Mouse (Mus musculus): ENCODE results near the gene Tecr. TPM values are rescaled to one million over a fixed set of nuclear protein-coding genes. Genes with fewer than 3 reads are reported as not detected.

Gene Tecr
- polyA plus RNA-seq, 1 experiment: 406 TPM

DNA sequence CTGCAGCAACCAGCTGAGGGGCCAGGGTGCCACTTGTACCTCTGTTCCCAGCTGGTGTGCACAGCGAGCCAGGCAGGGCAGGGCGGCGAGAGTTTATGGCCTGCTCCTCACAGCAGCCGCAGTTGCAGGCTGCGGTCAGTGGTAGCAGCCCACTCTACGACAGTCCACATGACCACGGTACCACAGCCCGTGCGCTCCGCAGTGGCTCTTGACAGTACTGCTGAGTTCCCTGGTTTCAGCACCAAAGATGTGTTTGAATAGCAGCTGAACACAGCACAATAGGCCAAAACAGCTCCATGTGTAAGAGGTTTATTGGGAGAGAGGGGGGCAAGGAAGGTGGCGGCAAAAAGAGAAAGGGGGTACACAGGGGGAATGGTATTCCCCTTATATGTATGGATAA, 39.7 kb upstream of the Tecr start:
- H3K4me3 ChIP-seq (replicated peaks): peak overlapping the region; percentile 16
- H3K9me3 ChIP-seq: peaks cover 19% of the 10 kb centered on the region
- H3K36me3 ChIP-seq (replicated peaks; ENCODE audit: low read length): no peaks in the 10 kb centered on the region
- H3K27me3 ChIP-seq (replicated peaks): peaks cover 18% of the 10 kb centered on the region
- peaks cover 28% of the 10 kb centered on the region for H3K4me1 ChIP-seq
- TF ChIP-seq GATA1 (IDR thresholded peaks at IDR 0.05; ENCODE audit: borderline replicate concordance, low read length) (no peak), FLI1 (IDR thresholded peaks at IDR 0.05; ENCODE audit: low read length) (no peak)

DNA sequence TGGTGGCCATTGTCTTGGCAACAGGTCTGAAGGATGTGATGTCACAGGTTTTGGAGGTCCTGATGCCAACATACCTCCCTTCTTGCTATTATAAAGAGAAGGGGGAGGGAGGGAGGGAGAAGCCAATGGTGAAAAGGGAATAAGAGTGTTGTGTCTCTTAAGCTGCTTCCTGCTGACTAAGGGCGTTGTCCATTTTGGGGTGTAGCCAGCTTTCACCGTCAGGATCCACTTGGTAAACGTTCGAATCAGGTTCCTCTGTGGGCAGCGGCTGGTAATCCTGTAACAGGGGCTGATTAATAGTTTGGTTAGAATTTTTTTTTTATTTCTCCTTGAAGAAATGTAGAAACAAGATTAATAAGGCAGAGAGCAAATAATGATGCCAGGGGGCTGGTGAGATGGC, 31.9 kb upstream of the Tecr start:
- peaks cover 5% of the 10 kb centered on the region; the same call in 1 of the 2 replicates for H3K4me1 ChIP-seq
- TF ChIP-seq FLI1 (IDR thresholded peaks at IDR 0.05; ENCODE audit: low read length) (no peak), GATA1 (IDR thresholded peaks at IDR 0.05; ENCODE audit: borderline replicate concordance, low read length) (no peak)
- no peak overlapping the region for H3K4me3 ChIP-seq (replicated peaks)
- peaks cover 20% of the 10 kb centered on the region for H3K27me3 ChIP-seq (replicated peaks)
- H3K9me3 ChIP-seq: peaks cover 8% of the 10 kb centered on the region
- H3K36me3 ChIP-seq (replicated peaks; ENCODE audit: low read length): no peaks in the 10 kb centered on the region

DNA sequence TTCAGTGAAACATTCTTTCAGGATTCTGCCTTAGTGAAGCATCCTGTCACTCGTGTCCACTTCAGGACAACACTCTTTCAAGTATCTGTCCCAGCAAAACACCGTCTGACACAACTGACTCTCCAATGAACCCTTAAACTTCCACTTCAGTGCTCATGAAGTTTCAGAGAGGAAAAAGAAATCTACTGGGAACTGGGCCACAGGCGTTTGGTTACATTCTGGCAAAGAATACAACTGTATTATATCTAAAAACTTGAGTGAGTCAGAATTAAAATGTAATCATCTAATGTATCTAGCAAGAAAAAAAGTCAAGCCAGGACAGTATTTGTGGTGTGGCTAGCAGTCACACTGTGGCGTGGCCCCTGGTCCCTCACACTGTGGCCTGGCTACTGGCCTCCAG, 31.1 kb upstream of the Tecr start:
- no peak for TF ChIP-seq FLI1 (IDR thresholded peaks at IDR 0.05; ENCODE audit: low read length)
- no peak for TF ChIP-seq GATA1 (IDR thresholded peaks at IDR 0.05; ENCODE audit: borderline replicate concordance, low read length)
- Histone ChIP-seq H3K36me3 (replicated peaks; ENCODE audit: low read length) (no peaks in the 10 kb centered on the region), H3K9me3 (peaks cover 8% of the 10 kb centered on the region), H3K4me1 (peaks cover 5% of the 10 kb centered on the region; the same call in 1 of the 2 replicates), H3K4me3 (replicated peaks) (no peak overlapping the region), H3K27me3 (replicated peaks) (peaks cover 20% of the 10 kb centered on the region)

DNA sequence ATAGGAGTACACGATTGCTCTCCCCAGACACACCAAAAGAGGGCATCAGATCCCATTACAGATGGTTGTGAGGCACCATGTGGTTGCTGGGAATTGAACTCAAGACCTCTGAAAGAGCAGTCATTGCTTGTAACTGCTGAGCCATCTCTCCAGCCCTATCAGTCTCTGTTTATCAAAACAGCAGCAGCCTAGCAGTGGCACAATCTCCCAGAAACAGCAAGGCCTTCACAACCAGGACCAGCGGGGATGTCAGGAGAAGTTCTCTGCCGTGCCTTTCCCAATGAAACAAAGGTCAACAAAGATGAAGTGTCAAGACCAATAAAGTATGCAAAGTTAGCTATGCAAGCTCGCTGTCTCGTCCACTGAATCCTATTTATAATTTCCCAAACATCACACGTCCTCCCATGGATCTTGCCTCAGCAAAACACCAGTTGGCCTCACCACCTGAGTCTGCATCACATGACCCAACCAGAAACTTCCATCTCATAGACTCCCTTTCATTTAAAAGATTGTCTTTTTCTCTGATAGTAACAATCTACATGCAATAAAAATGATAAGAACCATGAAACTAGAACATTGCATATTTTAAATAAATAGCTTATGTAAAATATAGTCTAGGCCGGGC, 24.4 kb upstream of the Tecr start:
- Histone ChIP-seq H3K4me3 (replicated peaks) (no peak overlapping the region), H3K4me1 (no peaks in the 10 kb centered on the region), H3K9me3 (peaks cover 8% of the 10 kb centered on the region), H3K36me3 (replicated peaks; ENCODE audit: low read length) (no peaks in the 10 kb centered on the region), H3K27me3 (replicated peaks) (peaks cover 8% of the 10 kb centered on the region)
- TF ChIP-seq FLI1 (IDR thresholded peaks at IDR 0.05; ENCODE audit: low read length) (no peak), GATA1 (IDR thresholded peaks at IDR 0.05; ENCODE audit: borderline replicate concordance, low read length) (no peak)

DNA sequence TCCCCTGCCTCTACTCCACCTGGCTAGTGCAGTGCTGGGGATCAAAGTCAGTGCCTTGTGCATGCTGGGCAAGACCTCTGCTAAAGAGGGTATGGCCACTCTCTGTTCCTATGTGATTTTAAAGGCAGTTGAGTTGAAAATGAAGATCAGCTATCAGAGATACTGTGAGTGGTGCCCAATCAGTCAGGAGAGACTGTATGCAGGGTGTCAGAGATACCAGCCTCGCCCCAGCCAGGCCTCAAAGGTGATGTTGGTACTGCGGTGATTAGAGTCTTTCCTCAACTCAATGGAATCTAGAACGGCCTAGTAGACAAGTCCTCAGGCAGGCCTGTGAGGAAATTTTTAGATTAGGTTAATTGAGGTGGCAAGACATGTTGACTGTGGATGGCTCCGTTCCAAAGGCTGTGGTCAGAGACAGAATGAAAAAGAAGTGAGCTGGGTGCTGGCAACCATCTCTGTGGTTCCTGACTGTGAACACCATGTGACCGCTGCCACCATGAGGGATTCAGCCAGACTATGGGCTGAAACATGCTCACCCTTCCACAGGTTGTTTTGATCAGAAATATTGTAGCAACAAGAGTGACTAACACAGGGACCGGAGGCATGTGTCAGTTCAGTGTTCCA, 18.0 kb upstream of the Tecr start:
- no peaks in the 10 kb centered on the region for H3K36me3 ChIP-seq (replicated peaks; ENCODE audit: low read length)
- peaks cover 24% of the 10 kb centered on the region for H3K4me1 ChIP-seq
- H3K27me3 ChIP-seq (replicated peaks): peaks cover 6% of the 10 kb centered on the region
- no peak overlapping the region for H3K4me3 ChIP-seq (replicated peaks)
- TF ChIP-seq GATA1 (IDR thresholded peaks at IDR 0.05; ENCODE audit: borderline replicate concordance, low read length) (no peak), FLI1 (IDR thresholded peaks at IDR 0.05; ENCODE audit: low read length) (no peak)
- no peaks in the 10 kb centered on the region for H3K9me3 ChIP-seq

DNA sequence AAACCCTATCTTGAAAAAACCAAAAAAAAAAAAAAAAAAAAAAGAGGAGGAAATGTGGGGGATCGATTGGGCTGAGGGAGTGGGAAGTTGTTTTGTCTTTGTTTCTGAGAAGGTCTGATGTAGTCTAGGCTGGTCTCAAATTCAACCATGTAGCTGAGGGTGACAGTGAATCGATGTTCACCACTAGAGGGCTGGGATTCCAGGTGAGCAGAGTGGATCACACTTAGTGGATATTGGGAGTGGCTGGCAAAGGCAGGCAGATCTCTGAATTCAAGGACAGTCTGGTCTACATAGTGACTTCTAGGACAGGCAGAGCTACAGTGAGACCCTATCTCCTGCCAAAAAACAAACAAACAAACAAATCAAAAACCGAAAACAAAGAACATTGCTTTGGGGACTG, 17.0 kb upstream of the Tecr start:
- Histone ChIP-seq H3K4me3 (replicated peaks) (no peak overlapping the region), H3K27me3 (replicated peaks) (peaks cover 12% of the 10 kb centered on the region), H3K9me3 (no peaks in the 10 kb centered on the region), H3K36me3 (replicated peaks; ENCODE audit: low read length) (no peaks in the 10 kb centered on the region), H3K4me1 (peaks cover 24% of the 10 kb centered on the region)
- no peak for TF ChIP-seq FLI1 (IDR thresholded peaks at IDR 0.05; ENCODE audit: low read length)
- no peak for TF ChIP-seq GATA1 (IDR thresholded peaks at IDR 0.05; ENCODE audit: borderline replicate concordance, low read length)

DNA sequence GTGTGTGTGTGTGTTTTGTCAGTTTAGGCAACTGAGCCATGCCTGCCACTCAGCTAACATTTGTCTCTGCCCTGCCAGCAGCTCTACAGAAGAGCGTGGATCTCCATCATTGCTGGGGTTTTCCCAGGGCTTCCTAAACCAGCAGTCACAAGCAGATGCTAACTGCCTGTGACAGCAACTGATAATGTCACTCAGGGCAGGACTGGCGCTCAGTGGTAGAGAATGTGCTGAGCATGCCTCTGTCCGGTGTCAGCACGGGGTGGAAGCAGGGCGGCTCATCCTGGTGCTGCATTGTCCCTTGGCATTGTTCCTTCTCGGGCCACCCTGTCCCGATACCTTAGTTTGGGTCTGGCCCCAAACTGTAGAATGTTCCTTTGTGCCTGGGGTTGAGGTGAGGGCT, 15.8 kb upstream of the Tecr start:
- Histone ChIP-seq H3K27me3 (replicated peaks) (peaks cover 15% of the 10 kb centered on the region), H3K9me3 (no peaks in the 10 kb centered on the region), H3K4me3 (replicated peaks) (no peak overlapping the region), H3K4me1 (peaks cover 24% of the 10 kb centered on the region), H3K36me3 (replicated peaks; ENCODE audit: low read length) (no peaks in the 10 kb centered on the region)
- TF ChIP-seq GATA1 (IDR thresholded peaks at IDR 0.05; ENCODE audit: borderline replicate concordance, low read length) (no peak), FLI1 (IDR thresholded peaks at IDR 0.05; ENCODE audit: low read length) (no peak)

DNA sequence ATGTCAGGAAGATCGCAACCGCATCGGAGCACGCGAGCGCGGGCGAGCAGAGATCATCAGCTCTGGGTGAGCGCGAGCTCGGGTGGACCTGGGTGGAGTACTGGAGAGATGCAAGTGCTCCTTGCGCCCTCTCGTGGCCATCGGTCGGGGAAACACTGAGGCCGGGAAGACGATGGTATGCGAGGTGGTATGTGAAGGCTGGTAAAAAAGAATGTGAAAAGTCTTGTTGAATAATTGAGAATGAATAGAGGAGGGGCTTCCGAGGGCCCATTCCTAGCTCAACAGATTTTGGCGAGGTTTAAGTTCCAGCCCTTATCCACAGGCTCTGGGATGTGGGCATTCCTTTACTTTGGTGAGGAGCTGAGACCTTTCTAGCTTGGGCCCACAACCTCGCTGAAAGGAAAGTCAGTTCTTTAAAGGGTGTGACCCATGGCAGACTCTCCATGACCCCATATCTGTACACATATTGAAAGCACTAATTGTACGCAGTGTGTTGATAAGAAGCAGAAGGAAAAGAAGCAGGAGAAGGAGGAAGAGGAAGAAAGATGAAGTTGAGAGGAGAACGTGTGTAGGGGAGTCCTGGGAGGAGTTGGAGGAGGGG, 14.7 kb upstream of the Tecr start:
- H3K4me1 ChIP-seq: peaks cover 24% of the 10 kb centered on the region
- H3K36me3 ChIP-seq (replicated peaks; ENCODE audit: low read length): no peaks in the 10 kb centered on the region
- H3K27me3 ChIP-seq (replicated peaks): peaks cover 15% of the 10 kb centered on the region
- TF ChIP-seq GATA1 (IDR thresholded peaks at IDR 0.05; ENCODE audit: borderline replicate concordance, low read length) (no peak), FLI1 (IDR thresholded peaks at IDR 0.05; ENCODE audit: low read length) (no peak)
- no peaks in the 10 kb centered on the region for H3K9me3 ChIP-seq
- peak overlapping the region; percentile 90 for H3K4me3 ChIP-seq (replicated peaks)

DNA sequence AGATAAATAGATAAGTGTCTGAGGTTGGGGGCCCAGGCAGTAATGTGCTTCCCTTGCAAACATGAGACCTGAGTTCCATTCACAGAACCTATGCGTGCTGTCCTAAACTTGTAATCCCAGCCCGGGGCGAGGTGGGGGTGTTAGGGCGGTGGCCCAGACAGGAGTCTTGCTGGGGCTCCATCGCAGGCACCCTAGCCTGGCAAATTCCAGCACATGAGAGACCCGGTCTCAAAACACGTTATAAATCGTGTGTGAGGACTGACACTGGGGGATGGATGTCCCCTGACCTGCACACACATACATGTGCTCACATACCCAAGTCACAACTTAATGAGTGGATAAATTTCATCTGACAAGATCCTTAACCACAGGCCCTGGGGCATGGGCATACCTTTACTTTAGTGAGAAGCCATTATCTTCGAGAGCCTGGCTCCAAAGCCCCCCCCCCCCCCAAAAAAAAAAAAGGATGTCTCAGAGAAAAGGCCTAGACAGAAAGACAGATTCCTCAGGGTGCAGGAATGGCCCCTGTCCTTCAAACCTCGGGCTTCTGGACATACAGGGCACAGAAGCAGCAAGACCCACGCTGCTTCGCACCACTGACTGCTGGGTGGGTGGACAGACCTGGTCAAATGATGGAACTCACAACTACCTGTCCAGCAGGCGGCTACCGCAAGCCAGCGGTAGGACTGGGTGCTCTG, 14.1 kb upstream of the Tecr start:
- Histone ChIP-seq H3K4me1 (peaks cover 24% of the 10 kb centered on the region), H3K4me3 (replicated peaks) (peak overlapping the region; percentile 90)

More for the DNA sequence above, 14.1 kb upstream of the Tecr start:
- Histone ChIP-seq H3K36me3 (replicated peaks; ENCODE audit: low read length) (no peaks in the 10 kb centered on the region), H3K9me3 (no peaks in the 10 kb centered on the region), H3K27me3 (replicated peaks) (peaks cover 13% of the 10 kb centered on the region)
- TF ChIP-seq GATA1 (IDR thresholded peaks at IDR 0.05; ENCODE audit: borderline replicate concordance, low read length) (no peak), FLI1 (IDR thresholded peaks at IDR 0.05; ENCODE audit: low read length) (no peak)
